Mouse (Mus musculus): ENCODE data around the gene Depp1. TPM values are rescaled to one million over a fixed set of nuclear protein-coding genes. Genes with fewer than 3 reads are reported as not detected.

Depp1 gene
- polyA plus RNA-seq, 1 experiment from 2014 or later = 23.7 TPM

DNA sequence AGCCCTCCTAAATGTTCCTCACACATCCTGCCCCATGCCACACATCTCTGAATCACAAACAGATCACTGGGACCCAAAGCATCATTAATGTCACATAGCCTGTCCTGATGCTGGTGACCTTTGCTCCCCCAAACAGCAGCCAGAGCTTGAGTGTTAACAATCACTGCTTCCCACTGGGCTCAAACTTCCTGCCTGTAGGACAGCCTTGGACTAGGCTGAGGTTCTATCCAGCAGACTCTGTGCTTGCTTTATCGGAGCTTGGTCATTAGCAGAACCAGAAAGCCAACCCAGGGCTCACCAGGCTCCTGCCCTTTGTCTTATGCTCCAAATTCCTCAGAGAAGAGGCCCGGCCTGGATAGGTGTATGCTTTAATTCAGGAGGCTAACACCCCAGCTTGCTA, 11.5 kb upstream of the Depp1 start:
- 73% methylated on average over 2 of the region's 2 CpGs for WGBS
- no peak overlapping the region for H3K4me2 ChIP-seq (ENCODE audit: low read depth, low read length)
- H3K4me3 ChIP-seq (ENCODE audit: low read depth, low read length) = no peak overlapping the region

DNA sequence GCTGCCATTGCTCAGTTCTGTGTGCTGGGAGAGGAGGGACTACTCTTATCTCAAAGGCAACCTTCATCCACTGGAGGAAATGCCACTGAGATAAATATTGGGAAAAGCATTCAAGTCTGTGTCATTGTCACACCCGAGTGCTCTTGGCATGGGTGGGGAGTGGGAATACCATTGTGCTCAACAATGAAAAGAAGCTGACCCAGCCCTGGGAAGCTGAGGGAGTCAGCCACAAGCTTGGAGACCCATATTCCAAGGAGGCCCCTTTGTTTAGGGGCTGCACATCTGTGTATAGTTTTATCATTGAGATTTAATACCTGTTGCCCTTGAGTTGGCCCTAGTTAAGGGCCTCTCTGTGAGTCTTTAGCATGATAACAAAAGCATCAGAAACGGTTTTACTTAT, 10.7 kb upstream of the Depp1 start:
- 0 out of 2 replicates have a peak, but pooled peaks cover 7% of the 10 kb centered on the region for H3K4me1 ChIP-seq (ENCODE audit: control insufficient read depth, insufficient read depth, low read length)
- no peak overlapping the region for H3K27ac ChIP-seq (replicated peaks; ENCODE audit: low read depth, low read length)
- no peak overlapping the region for H3K4me2 ChIP-seq (ENCODE audit: low read depth, low read length)
- H3K27me3 ChIP-seq (replicated peaks; ENCODE audit: control insufficient read depth, insufficient read depth, low read length) = no peaks in the 10 kb centered on the region
- H3K36me3 ChIP-seq (ENCODE audit: control insufficient read depth, insufficient read depth, low read length) = no peaks in the 10 kb centered on the region
- no peak for ATAC-seq (ENCODE audit: low read depth)
- H3K9ac ChIP-seq (ENCODE audit: low read depth, low read length) = no peak overlapping the region
- no peak overlapping the region for H3K4me3 ChIP-seq (ENCODE audit: low read depth, low read length)
- H3K9me3 ChIP-seq (ENCODE audit: control insufficient read depth, low read length) = no peaks in the 10 kb centered on the region
- no peak for DNase-seq (ENCODE audit: low spot score)
- WGBS = 72% methylated on average over 2 of the region's 2 CpGs

More for the DNA sequence above, 11.5 kb upstream of the Depp1 start:
- Histone ChIP-seq H3K27ac (replicated peaks; ENCODE audit: low read depth, low read length) (no peak overlapping the region), H3K9me3 (ENCODE audit: control insufficient read depth, low read length) (no peaks in the 10 kb centered on the region), H3K4me1 (ENCODE audit: control insufficient read depth, insufficient read depth, low read length) (0 out of 2 replicates have a peak, but pooled peaks cover 7% of the 10 kb centered on the region), H3K27me3 (replicated peaks; ENCODE audit: control insufficient read depth, insufficient read depth, low read length) (no peaks in the 10 kb centered on the region), H3K36me3 (ENCODE audit: control insufficient read depth, insufficient read depth, low read length) (no peaks in the 10 kb centered on the region), H3K9ac (ENCODE audit: low read depth, low read length) (no peak overlapping the region)
- ATAC-seq (ENCODE audit: low read depth) (no peak), DNase-seq (ENCODE audit: low spot score) (no peak)

DNA sequence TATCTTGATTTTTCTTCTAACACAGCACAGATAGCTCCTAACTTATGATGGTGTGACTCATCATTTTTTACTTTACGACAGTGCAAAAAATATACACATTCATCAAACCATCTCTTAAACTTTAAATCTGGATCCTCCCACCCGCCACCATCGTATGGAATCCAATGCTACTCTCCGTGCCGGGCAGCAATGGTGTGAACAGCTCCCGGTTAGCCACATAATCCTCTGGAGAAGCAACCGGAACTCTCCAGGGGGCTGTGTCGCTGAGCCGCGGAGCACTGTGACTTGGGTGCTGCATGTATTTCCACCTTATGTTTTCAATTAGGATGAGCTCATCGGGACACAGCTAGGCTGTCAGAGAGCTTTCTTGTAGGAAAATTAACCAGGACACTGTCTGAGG, 7.5 kb upstream of the Depp1 start:
- H3K4me1 ChIP-seq (ENCODE audit: control insufficient read depth, insufficient read depth, low read length) = 0 out of 2 replicates have a peak, but pooled peaks cover 7% of the 10 kb centered on the region
- no peaks in the 10 kb centered on the region for H3K27me3 ChIP-seq (replicated peaks; ENCODE audit: control insufficient read depth, insufficient read depth, low read length)
- 59% methylated on average over 11 of the region's 11 CpGs for WGBS
- ATAC-seq (ENCODE audit: low read depth) (no peak), DNase-seq (ENCODE audit: low spot score) (no peak)
- no peak overlapping the region for H3K9ac ChIP-seq (ENCODE audit: low read depth, low read length)
- H3K4me2 ChIP-seq (ENCODE audit: low read depth, low read length) = no peak overlapping the region
- no peaks in the 10 kb centered on the region for H3K9me3 ChIP-seq (ENCODE audit: control insufficient read depth, low read length)
- no peak overlapping the region for H3K4me3 ChIP-seq (ENCODE audit: low read depth, low read length)
- no peak overlapping the region for H3K27ac ChIP-seq (replicated peaks; ENCODE audit: low read depth, low read length)
- H3K36me3 ChIP-seq (ENCODE audit: control insufficient read depth, insufficient read depth, low read length) = no peaks in the 10 kb centered on the region

DNA sequence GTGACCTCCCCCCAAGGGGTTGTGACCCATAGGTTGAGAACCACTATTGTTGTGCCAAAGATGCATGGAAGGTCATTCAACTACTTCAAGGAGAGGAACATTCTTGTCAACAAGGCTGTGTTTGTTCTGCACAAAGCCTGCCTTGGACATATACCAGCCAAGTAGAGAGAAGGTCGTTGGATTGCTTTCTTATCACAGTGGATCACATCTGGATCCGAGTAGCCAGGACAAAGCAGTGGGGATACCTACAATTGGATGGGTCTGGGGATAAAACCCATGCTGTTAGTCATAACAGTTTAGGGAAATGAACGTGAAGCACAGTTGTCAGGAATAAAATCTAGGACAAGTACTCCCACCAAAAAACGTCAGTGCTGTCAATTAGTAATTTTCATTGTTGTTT, 6.5 kb upstream of the Depp1 start:
- H3K9ac ChIP-seq (ENCODE audit: low read depth, low read length) = no peak overlapping the region
- H3K4me1 ChIP-seq (ENCODE audit: control insufficient read depth, insufficient read depth, low read length) = 0 out of 2 replicates have a peak, but pooled peaks cover 7% of the 10 kb centered on the region
- ATAC-seq (ENCODE audit: low read depth) (no peak), DNase-seq (ENCODE audit: low spot score) (no peak)
- WGBS = 55% methylated on average over 4 of the region's 4 CpGs
- H3K4me2 ChIP-seq (ENCODE audit: low read depth, low read length) = no peak overlapping the region
- no peaks in the 10 kb centered on the region for H3K36me3 ChIP-seq (ENCODE audit: control insufficient read depth, insufficient read depth, low read length)
- no peaks in the 10 kb centered on the region for H3K27me3 ChIP-seq (replicated peaks; ENCODE audit: control insufficient read depth, insufficient read depth, low read length)
- H3K27ac ChIP-seq (replicated peaks; ENCODE audit: low read depth, low read length) = no peak overlapping the region
- no peaks in the 10 kb centered on the region for H3K9me3 ChIP-seq (ENCODE audit: control insufficient read depth, low read length)
- no peak overlapping the region for H3K4me3 ChIP-seq (ENCODE audit: low read depth, low read length)

- H3K9me3 ChIP-seq (ENCODE audit: control insufficient read depth, low read length) = no peaks in the 10 kb centered on the region
- no peak for ATAC-seq (ENCODE audit: low read depth)
- H3K36me3 ChIP-seq (ENCODE audit: control insufficient read depth, insufficient read depth, low read length) = no peaks in the 10 kb centered on the region
- H3K9ac ChIP-seq (ENCODE audit: low read depth, low read length) = no peak overlapping the region
- no peak for DNase-seq (ENCODE audit: low spot score)
- no peak overlapping the region for H3K4me2 ChIP-seq (ENCODE audit: low read depth, low read length)
- 0 out of 2 replicates have a peak, but pooled peaks cover 7% of the 10 kb centered on the region for H3K4me1 ChIP-seq (ENCODE audit: control insufficient read depth, insufficient read depth, low read length)
- no peak overlapping the region for H3K27ac ChIP-seq (replicated peaks; ENCODE audit: low read depth, low read length)
- H3K27me3 ChIP-seq (replicated peaks; ENCODE audit: control insufficient read depth, insufficient read depth, low read length) = no peaks in the 10 kb centered on the region
- WGBS = 56% methylated on average over 3 of the region's 3 CpGs
- H3K4me3 ChIP-seq (ENCODE audit: low read depth, low read length) = no peak overlapping the region
Observed at GRCm38 (mm10) chr6:116644335-116644734, 6.1 kb upstream of the Depp1 start.

- 75% methylated on average over 9 of the region's 12 CpGs for WGBS
- DNase-seq (ENCODE audit: low spot score) (no peak), ATAC-seq (ENCODE audit: low read depth) (no peak)
- Histone ChIP-seq H3K27ac (replicated peaks; ENCODE audit: low read depth, low read length) (no peak overlapping the region), H3K9me3 (ENCODE audit: control insufficient read depth, low read length) (no peaks in the 10 kb centered on the region), H3K4me2 (ENCODE audit: low read depth, low read length) (no peak overlapping the region), H3K9ac (ENCODE audit: low read depth, low read length) (no peak overlapping the region), H3K4me3 (ENCODE audit: low read depth, low read length) (no peak overlapping the region), H3K4me1 (ENCODE audit: control insufficient read depth, insufficient read depth, low read length) (0 out of 2 replicates have a peak, but pooled peaks cover 7% of the 10 kb centered on the region), H3K36me3 (ENCODE audit: control insufficient read depth, insufficient read depth, low read length) (no peaks in the 10 kb centered on the region), H3K27me3 (replicated peaks; ENCODE audit: control insufficient read depth, insufficient read depth, low read length) (no peaks in the 10 kb centered on the region)
Observed at GRCm38 (mm10) chr6:116647763-116648162, 2.6 kb upstream of the Depp1 start.

GRCm38 (mm10) chr6:116649811-116650210, 598 bp upstream of the Depp1 start:
- no peak overlapping the region for H3K4me3 ChIP-seq (ENCODE audit: low read depth, low read length)
- no peaks in the 10 kb centered on the region for H3K4me1 ChIP-seq (ENCODE audit: control insufficient read depth, insufficient read depth, low read length)
- H3K27me3 ChIP-seq (replicated peaks; ENCODE audit: control insufficient read depth, insufficient read depth, low read length) = no peaks in the 10 kb centered on the region
- no peak overlapping the region for H3K27ac ChIP-seq (replicated peaks; ENCODE audit: low read depth, low read length)
- no peaks in the 10 kb centered on the region for H3K36me3 ChIP-seq (ENCODE audit: control insufficient read depth, insufficient read depth, low read length)
- WGBS = 89% methylated on average over 7 of the region's 7 CpGs
- H3K9me3 ChIP-seq (ENCODE audit: control insufficient read depth, low read length) = no peaks in the 10 kb centered on the region
- no peak overlapping the region for H3K9ac ChIP-seq (ENCODE audit: low read depth, low read length)
- DNase-seq (ENCODE audit: low spot score) (no peak), ATAC-seq (ENCODE audit: low read depth) (no peak)
- H3K4me2 ChIP-seq (ENCODE audit: low read depth, low read length) = no peak overlapping the region

- Histone ChIP-seq H3K4me3 (ENCODE audit: low read depth, low read length) (peak overlapping the region; percentile 11; the same call in 1 of the 2 replicates), H3K27me3 (replicated peaks; ENCODE audit: control insufficient read depth, insufficient read depth, low read length) (no peaks in the 10 kb centered on the region), H3K4me2 (ENCODE audit: low read depth, low read length) (0 out of 2 replicates have a peak overlapping the region, but pooled peaks have one; percentile 28), H3K36me3 (ENCODE audit: control insufficient read depth, insufficient read depth, low read length) (no peaks in the 10 kb centered on the region), H3K4me1 (ENCODE audit: control insufficient read depth, insufficient read depth, low read length) (no peaks in the 10 kb centered on the region), H3K27ac (replicated peaks; ENCODE audit: low read depth, low read length) (no peak overlapping the region), H3K9me3 (ENCODE audit: control insufficient read depth, low read length) (no peaks in the 10 kb centered on the region), H3K9ac (ENCODE audit: low read depth, low read length) (peak overlapping the region; percentile 20; the same call in 1 of the 2 replicates)
- no peak for ATAC-seq (ENCODE audit: low read depth)
- 68% methylated on average over 20 of the region's 20 CpGs for WGBS
- no peak for DNase-seq (ENCODE audit: low spot score)
Observed at GRCm38 (mm10) chr6:116651437-116652118, 1.2 kb downstream of the Depp1 start.

GRCm38 (mm10) chr6:116653191-116653590, 2.8 kb downstream of the Depp1 start:
- 69% methylated on average over 3 of the region's 3 CpGs for WGBS
- H3K27ac ChIP-seq (replicated peaks; ENCODE audit: low read depth, low read length) = no peak overlapping the region
- H3K9ac ChIP-seq (ENCODE audit: low read depth, low read length) = no peak overlapping the region
- ATAC-seq (ENCODE audit: low read depth) (no peak), DNase-seq (ENCODE audit: low spot score) (no peak)
- no peak overlapping the region for H3K4me3 ChIP-seq (ENCODE audit: low read depth, low read length)
- H3K4me2 ChIP-seq (ENCODE audit: low read depth, low read length) = no peak overlapping the region
- H3K9me3 ChIP-seq (ENCODE audit: control insufficient read depth, low read length) = no peaks in the 10 kb centered on the region
- H3K36me3 ChIP-seq (ENCODE audit: control insufficient read depth, insufficient read depth, low read length) = no peaks in the 10 kb centered on the region
- no peaks in the 10 kb centered on the region for H3K27me3 ChIP-seq (replicated peaks; ENCODE audit: control insufficient read depth, insufficient read depth, low read length)
- H3K4me1 ChIP-seq (ENCODE audit: control insufficient read depth, insufficient read depth, low read length) = no peaks in the 10 kb centered on the region

Data from embryonic facial prominence, embryonic 14.5 days (tissue).